Mouse (Mus musculus) cerebellum, adult (tissue): ENCODE results near the gene Klhl7.

Experiments
- ATAC-seq: cut with Nextera tagmentation; 2 replicates; pipeline ENCODE4 v1.9.2; 2017; ENCODE audit warnings: mild to moderate bottlenecking, moderate library complexity, mixed read lengths; ENCODE audit not compliant: insufficient number of reproducible peaks, low FRiP score, low TSS enrichment

Gene Klhl7

DNA sequence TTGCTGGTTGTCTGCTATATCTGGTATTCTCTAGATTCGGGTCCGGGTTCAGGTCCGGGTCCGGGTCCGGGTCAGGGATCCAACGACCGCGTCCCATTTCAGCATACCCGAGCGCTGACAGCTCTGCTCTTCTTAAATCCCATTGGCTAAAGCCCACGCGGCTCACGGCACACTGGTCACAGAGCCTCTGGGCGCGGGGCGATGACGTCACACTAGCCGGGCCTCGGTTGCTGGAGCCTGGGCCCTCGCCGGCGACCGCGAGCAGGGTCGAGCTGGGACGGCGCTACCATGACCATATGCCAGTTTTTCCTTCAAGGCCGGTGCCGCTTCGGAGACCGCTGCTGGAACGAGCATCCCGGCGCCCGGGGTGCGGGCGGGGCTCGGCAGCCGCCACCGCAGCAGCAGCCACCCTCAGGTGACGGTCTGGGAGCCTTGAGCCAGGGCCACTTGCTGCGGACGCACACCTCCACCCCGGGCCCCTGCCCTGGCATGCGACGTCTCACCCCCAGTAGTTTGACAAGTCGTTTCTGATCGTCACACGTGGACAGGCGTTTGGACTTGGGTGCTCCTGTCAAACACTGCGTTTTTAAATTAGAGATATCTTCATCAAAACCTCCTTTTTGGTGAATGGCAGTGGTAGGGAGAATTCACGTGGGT, 64.5 kb downstream of the Klhl7 start, which contains the start of gene Nupl2:
Gene Nupl2 (plus strand): TSS at position 175 of the 657 bp plus-strand sequence.
- peak; percentile 99 for ATAC-seq

DNA sequence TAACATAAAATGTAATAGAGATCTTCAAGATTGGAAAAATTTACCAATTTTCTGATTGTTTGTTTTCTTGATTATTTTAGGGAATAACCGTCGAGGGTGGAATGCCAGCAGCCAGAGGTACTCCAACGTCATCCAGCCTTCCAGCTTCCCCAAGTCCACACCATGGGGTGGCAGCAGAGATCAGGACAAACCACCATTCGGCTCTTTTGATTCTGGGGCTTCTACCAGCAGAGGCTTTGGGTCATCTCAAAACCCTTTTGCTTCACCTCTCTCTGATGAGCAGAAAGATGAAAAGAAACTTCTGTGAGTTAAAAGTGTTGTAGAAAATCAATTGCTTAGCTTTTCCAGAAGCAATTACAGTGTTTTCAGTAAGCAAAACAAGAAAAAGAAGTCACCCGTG, 66.9 kb downstream of the Klhl7 start:
- no peak for ATAC-seq

DNA sequence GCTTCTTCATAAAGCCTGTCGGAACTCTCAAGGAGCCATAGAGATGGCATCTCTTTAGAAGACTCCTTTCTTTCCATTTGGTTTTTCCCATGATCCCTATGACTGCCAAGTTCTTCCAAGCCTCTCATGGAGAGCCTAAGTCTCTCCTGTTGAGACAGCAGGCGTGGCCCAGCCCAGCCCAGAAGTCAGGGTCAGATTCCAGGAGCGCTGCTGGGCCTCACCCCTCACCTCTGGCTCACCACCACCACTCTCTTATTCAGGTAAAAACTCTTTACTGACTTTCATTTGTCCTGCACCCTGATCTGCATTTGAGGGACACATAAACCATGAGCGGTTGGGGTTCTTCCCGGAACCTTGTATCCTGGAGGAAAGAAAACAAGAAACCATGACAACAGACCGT, 69.5 kb downstream of the Klhl7 start:
- no peak for ATAC-seq

DNA sequence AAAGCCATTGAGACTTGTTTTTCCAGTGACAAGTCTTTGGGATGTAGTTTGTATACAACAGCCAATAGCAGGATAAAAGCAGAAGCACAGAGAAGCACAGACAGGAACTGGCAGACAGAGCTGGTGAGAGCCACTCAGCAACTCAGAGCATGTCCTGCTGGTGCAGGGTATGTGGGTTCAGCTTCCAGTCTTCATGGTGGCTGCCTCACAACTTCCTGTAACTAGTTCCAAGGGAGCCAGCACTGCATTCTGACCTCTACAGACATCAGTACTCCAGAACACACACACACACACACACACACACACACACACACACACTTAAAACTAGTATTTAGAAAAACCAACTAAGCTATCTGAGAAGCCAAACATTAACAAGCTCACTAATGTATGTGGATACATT, 71.7 kb downstream of the Klhl7 start:
- no peak for ATAC-seq

DNA sequence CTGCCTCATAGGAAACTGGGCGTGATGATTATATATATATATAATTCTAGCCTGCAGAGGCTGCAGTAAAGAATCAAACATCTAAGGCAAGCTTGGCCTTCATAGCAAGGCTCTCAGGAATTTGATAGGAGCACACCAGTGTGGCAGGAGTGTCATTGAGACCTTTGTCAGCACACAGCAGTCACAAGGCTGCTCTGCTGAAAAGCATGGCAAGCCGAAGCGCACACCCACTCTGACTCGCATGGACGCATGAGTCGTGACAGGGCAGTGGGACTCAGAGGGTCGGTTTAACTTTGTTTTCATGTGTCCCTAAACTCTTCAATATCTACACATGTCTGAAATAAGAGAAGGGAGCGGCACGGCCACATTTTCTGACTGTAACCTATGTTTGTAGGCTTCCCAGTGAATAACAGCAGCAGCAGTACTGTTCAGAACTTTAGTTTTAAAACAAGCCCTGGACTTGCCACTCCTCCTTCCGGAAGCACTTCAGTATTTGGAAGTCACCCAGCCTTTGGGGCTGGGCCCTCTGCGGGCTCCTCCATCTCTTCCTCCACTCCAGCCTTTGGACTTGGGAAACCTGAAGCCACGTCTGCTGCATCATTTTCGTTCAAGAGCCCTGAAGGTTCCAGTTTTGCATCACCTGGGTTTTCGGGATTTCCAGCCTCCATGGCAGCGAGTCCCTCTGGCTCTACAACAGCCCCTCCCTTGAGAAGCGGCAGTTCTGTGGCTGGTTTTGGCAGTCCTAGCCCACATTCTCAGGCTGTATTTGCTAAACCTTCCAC, 81.3 kb downstream of the Klhl7 start:
- no peak for ATAC-seq

DNA sequence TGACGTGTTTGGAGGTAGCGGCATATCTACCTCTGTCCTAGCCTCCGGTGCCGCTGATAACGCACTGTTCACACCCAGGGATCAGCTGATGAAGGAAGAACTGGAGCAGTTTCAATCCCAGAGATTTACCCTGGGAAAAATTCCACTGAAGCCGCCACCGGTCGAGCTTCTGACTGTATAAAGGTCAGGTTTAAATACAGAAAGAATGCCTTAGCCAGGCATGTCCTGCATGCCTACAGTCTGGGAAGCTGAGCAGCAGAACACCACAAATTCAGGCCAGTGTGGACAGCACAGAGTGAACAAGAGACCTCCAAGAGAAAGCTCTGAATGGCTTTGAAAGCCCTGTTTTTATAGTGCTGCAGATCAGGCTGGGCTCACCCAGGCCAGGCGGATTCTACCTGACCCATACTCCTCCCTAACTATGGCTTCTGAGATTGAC, 81.9 kb downstream of the Klhl7 start:
- no peak for ATAC-seq

DNA sequence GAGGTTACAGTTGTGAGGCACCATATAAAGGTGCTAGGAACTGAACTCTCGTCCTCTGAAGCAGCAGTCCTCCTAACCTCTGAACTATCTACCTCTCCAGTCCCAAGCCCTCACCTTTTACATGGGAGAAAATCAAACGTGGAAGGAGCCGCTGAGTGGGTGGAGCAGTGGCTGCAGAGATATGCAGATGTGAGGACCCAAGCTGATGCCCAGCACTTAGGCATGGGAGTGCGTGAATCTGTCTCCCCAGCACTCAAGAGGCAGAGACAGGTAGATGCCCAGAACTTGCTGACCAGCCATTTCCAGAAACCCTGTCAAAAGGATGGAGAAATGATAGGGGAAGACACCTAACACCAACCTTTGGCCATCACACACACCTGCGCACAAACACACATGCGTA, 82.7 kb downstream of the Klhl7 start:
- ATAC-seq = no peak

DNA sequence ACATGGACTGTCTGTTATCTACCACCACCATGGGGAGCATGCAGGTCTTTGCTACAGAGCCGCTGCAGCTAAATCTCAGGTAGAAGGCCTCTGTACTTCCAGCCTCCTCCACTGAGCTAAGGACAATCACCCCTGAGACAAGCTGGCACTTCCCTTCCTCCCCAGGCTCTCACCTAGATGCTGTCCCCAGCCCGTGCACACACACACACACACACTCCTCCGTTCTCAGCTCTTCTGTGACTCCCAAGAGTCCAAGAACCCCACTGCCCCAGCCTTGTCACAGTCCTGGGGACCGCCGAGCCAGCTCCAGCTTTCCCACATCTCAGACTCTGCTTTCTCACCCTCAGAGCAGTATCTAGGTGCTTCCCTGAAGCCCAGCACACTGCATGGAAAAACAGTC, 83.6 kb downstream of the Klhl7 start:
- no peak for ATAC-seq

DNA sequence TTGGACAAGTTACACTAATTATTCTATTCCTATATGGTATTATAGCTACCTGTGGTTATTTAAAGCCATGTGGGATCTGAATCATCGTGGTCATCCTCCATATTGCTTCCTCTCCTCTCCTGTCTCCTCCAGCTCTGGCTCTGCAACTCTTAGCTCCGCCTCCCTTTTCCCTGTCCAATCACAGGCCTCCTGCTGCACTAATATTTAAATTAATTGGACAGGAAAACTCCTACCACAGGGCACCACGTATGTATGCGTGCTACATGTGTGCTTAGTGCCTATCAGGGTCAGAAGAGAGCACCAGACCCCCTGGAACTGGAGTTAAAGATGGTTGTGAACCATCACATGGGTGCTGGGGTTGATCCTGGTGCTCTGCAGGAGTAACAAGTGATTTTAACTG, 88.1 kb downstream of the Klhl7 start:
- ATAC-seq = no peak

DNA sequence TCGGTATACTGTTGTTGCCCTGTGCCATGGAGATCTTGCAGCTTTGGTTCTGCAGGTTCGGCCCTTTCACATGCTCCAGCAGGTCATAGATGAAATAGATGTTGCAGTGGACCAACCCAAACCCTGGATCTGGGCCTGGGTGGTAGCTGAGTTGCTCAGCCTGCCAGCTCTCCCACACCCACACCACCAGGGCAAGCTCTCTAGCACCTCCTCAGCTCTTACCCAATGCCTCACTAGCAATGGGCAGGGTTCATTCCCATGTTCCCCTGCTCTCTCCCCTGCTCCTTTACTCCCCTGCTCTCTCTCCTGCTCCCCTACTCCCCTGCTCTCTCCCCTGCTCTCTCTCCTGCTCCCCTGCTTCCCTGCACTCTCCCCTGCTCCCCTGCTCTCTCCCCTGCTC, 91.4 kb downstream of the Klhl7 start:
- no peak for ATAC-seq

DNA sequence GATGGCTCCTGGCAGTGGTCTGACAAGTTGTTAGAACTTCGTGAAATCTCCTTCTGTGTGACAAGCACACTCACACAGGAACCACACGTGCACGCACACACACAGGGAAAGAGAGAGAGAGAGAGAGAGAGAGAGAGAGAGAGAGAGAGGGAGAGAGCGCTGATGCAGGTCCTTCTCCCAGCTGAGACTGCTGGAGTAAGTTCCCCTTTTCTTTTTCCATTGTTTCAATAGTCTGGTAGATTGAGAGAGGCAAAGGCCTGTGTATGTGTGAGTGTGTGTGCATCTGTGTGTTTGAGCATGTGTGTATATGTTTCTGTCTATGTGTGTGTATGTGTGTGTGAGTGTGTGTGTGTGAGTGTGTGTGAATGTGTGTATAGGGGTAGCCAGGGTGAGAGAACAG, 100.6 kb downstream of the Klhl7 start:
- no peak for ATAC-seq

DNA sequence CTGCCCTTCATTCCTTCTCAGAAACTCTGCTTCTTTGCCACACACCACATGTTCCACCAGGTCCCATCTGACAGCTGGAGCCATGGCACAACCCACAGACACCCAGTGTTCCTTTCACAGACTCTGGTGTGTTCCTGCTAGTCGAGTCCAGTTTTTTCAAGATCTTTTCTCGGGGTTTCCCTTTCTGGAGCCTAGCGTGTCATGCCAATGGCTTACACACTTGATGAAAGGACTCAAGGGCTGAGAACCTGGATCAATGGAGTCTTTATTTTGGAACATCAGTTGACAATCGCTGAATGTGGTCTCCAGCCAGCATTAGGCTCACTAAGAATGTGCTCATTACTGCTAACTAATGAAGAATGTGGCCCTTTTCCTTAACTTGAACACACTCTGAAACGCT, 102.1 kb downstream of the Klhl7 start:
- no peak for ATAC-seq

DNA sequence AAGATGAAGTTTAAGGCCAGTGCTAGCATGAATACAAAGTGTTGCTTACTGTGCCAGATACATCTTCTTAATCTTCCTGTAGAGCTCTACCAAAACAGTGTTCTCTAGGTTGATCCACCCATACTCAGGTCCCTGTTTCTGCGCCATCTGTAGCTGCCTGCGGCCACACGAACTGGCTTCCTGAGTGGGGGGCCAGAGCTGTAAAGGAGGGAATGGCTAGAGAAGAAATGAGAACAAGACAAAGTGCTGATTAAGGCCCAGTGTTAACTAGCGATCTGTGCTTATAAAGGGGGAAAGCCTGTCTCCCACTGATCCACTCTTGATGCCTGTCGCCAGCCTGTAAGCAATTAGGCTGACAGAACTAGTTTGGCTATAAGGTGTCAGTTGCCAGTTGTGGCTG, 102.9 kb downstream of the Klhl7 start:
- ATAC-seq = no peak

DNA sequence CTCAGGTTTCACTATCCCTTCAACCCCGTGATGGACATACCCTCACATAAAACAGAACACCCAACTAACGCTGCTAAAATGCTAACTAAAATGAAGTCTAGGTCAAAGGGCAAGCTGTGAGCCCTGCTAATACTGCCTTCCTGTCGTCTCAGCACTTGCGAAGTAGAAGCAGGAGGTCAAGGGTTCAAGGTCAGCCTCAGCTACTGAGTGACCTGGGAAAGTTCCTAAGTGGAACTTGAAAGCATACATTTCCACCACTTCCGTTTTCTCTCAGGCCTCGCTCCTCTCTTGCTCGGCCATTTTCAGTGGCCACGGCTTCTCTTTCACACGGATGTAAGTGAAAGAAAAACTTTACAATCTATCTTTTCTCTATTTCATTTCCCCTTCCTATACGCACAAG, 107.6 kb downstream of the Klhl7 start:
- ATAC-seq = no peak

DNA sequence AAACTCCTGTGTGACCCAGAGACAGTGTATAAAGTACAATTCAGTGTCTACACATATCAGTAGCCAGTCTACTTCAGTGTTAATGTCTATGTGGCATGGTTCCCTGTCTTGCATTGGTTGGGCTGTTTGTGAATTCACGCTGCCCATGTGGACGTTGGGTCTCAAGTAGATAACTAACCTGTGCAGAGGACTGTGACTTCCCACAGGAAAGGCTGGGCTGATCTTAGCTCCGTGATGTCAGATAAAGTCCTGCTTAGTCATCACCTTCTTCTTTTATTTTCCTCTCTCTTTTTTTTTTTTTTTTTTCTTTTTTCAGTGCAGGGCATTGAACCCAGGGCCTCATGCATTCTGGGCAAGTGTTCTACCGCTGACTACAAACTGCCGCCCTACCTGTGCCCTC, 108.1 kb downstream of the Klhl7 start:
- no peak for ATAC-seq
